Mouse (Mus musculus): ENCODE results near the gene Apba3.

Gene Apba3

DNA sequence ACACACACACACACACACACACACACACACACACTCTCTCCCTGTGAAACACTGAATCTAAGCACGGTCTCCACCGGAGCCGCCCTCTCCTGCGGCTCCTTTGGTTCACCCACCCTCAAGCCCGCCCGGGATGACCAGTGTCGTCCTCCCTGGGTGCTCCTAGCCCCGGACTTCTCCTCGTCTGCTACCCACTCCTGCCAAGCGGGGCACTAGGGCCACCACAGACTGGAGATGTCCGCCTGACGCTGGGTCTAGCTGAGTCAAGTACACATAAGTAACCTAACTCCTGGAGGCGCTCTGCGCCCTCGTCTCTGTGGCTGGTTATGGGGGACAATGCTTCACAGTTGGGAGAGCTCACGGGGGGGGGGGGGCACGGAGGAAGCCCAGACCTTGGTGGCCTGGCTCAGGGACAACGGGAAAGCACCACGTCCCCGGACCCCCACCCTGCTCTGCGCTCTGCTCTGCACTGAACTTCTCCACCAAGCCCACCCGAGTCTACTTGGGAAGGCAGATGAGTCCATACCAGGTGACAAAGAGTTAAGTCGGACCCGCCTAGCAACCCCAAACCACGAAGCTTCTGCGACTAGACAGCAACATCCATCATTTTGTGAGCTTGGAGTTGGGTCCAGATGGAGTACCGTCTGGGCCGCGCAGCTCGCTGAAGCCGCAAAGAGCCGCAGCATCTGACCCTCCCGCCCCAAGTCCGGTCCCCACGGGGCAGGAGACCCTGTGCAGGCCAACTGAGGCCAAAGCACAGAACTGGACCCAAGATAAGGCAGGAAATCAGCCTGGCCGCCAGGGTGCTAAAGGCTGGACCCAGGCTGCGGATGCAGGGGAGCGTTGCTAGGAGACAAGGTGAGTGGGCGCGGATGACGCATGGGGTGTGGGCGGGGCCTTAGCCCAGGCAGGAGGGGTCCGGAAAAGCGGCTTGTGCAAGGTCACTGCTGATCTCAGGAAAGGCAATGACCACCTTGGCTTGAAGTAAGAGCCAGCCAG, 14.0 kb upstream of the Apba3 start, which contains the start of gene Matk:
Matk (plus strand) TSS at position 512 of the 996 bp plus-strand sequence.
- no peak for DNase-seq (ENCODE audit: low read depth, low spot score)

DNA sequence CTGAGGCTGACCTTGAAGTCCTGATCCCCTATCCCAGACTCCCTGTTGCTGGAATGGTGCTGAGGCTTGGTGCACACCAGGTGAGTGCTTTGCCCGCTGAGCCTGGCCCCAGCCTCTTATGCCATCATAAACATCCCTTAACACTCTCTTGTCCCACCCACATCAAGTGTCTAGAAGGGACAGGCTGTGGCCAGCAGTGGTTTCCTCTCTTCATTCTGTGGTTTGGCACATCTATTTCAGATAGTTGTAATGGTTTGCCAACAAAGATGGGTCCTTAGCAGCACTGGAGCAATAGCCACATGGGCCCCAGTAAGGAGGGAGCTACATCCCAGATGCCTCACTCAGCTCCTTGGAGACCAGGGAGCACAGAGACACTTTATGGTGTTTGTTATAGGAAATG, 11.9 kb upstream of the Apba3 start:
- no peak for DNase-seq (ENCODE audit: low read depth, low spot score)

DNA sequence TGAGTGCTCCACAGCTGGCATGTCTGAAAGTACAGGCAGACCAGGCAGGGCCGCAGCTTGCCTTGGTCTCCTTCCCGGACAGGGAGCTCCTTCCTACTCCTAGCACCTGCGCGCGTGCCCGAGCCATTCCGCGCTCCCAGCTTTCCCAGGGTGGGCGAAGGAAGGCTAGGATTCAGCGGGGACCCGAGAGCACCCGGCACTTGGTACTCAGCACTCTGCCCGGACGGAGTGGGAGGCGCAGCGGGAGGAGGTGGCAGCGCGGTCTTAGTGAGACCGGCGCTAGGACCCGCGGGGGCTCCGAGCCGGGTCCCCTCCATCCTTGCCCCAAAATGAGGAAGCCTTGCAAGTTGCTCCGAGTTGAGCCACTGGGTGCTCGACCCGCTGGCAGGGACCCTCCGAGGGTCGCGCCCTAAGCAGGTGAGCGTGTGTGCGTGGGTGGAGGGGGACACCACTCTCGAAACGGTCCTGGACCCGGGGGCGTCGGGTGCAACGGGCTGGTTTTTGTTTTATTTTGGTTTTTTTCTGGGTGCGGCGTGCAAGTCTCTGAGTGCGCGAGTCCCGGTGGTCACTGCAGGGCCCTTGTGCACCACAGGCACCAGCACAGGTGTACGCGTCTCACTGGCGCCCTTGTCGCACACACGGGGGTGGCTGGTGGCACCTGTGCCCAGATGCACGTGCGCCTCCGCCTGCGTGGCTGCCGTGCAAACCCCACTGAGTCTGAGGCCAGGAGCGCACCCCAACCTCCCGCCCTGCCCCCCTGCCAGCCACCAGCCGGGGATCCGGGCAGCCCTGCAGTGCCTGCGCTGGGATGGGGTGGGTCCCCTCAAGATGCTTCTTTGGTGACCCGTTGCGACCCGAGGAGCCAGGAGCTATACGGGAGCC, 9.4 kb upstream of the Apba3 start:
- no peak for DNase-seq (ENCODE audit: low read depth, low spot score)

DNA sequence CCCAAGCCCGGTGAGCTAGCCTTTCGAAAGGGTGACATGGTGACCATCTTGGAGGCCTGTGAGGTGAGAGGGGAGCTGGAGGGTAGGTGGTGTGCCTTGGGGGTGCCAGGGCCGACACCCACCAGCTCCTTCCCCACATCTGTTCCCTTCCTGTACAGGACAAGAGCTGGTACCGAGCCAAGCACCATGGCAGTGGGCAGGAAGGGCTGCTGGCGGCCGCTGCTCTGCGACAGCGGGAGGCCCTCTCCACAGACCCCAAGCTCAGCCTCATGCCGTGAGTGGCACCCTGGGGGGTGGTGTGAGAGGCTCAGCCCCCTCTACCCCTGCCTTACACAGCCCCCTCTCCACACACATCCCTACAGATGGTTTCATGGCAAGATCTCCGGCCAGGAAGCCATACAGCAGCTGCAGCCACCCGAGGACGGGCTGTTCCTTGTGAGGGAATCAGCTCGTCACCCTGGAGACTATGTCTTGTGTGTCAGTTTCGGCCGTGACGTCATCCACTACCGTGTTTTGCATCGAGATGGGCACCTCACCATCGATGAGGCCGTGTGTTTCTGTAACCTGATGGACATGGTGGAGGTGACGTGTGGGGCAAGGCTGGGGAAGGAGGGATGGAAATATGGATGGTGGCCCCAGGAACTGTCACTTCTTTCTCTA, 7.4 kb upstream of the Apba3 start:
- DNase-seq (ENCODE audit: low read depth, low spot score), result no peak

DNA sequence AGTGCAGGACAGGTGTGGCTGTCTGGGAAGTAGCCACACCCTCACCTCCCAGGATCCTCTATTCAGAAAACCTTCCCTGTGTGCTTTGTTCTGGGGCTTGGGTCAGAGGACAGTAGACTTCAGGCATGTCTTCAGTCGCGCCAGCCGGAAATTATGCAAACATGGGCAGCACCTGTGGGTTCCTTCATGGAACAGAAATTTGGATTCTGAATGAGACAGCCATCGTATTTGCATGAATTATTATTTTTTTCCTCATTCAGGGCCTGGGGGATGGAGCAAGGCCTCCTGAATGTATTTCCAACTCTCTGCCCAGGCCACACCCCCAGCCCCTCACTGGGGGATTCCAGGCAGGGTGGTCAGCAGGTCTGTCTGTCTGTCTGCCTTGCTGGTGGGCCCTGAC, 5.7 kb upstream of the Apba3 start:
- no peak for DNase-seq (ENCODE audit: low read depth, low spot score)

DNA sequence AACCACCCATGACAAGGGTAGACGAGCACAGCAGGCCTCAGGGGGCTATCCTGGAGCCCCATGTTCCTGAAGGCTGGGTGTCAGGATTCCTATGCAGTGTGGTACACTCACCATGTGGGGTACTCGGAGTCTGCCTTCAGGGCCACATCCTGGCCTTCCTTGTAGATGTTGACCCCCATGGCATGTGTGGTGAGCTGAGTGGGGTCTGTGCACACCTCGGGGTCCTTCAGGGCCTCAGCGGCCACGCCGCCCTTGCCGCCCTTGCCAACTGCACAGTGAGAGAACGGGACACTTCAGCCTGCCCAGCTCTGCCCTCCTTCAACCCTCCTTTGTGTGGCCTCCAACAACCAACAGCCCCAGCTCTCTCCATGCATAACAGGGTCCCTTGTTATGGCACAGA, 1.2 kb upstream of the Apba3 start:
- no peak for DNase-seq (ENCODE audit: low read depth, low spot score)

DNA sequence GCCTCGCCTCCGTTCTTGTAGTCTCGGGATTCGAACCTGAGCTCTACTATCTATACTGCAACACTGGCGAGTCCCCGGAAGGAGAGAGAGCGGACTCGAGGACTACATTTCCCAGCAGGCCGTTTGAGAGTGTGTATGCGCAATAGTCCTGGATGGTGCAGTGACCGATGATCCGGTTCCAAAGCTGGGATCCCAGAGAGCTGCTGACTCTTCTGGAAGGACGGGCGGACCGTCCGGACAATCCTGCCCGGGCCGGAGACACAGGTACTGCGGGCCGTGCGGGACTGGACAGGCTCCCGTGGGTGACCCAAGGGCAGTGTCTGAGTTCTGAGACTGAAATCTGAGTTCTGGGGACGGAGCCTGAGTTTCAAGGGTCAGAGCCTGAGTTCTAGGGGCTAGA, 1.3 kb downstream of the Apba3 start:
- DNase-seq (ENCODE audit: low read depth, low spot score), result peak; percentile 65

DNA sequence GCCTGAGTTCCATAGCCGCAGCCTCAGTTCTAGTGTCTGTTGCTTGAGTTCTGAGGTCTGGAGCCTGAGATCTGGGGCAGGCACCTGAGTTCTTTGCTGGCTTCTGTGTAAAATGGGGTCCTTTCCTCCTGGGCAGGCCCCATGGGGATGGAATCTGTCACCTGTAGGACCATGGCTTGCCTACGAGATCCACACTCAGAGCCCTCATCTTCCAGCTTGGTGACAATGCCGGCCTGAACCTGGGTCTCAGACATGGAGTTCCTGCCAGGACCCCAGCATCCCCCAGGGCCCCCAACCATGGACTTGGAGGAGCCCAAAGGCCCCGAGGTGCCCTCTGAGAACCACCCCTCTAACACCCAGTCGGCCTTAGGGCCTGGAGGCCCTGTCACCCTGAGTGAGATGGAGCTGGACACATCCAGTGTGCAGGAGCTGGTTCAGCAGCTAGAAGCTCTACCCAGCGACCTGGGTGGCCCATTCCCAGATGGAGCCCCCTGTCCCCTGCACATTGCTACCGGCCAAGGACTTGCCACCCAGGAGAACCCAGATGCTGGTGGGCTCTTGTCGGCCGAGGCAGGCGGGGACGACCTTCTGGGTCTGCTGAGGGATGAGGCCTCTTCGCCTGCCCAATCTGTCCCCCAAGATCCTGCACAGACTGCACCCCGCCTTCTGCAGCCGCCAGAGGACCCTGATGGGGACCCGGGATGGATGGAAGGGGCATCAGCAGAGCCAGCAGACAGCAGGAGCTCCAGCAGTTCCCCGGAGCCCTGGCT, 2.1 kb downstream of the Apba3 start:
- DNase-seq (ENCODE audit: low read depth, low spot score), result no peak

DNA sequence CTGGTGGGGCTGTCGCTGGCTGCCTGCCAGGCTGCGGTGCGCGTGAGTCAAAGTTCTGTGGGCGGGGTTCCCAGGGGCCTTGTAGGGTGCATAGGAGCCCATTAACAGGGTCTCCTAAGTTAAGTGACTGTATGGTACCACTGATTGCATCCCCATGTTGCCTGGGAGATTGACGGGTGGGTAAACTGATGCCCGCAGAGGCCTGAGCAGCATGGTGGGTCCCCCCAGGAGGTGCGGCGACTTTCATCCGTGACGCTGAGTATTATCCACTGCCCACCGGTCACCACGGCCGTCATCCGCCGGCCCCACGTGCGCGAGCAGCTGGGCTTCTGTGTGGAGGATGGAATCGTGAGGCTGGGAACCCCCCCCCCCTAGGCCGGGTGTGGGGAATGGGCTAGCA, 5.6 kb downstream of the Apba3 start:
- DNase-seq (ENCODE audit: low read depth, low spot score), result no peak

DNA sequence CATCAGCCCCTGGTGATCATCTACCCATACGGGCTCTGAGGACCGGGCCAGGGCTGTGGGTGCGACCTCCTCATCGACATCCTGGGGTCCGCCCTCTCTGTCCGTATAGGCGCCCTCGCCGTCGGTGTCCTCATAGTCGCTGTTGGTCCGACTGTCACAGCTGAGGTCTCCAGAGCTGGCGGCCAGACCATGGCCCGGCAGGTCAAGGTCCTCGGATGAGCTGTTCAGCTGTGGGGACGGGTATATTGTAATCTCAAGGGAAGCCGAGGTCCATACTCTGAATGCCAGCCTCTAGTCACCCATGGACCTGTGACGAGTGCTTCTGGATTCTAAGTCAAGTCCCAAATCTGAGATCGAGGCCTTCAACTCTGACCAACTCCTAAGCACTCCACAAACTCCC, 7.1 kb downstream of the Apba3 start:
- no peak for DNase-seq (ENCODE audit: low read depth, low spot score)

DNA sequence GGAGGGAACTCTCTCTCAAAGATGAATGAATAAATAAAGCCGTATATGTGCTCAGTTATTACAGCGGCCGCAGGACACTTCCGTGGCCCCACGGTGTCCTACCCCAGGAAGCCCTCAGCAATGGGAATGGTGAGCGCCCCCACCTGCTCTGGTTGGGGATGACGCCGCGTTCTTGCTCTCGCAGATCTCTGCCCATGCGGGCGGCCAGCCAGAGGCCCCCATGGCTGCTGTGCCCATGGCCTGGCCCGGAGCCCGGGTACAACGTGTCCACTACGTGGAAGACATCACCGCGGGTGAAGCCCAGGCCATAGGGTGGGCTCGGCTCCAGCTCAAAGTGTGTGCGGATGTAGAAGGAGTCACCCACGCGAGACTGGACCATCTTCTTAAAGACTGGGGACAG, 10.9 kb downstream of the Apba3 start:
- DNase-seq (ENCODE audit: low read depth, low spot score), result no peak

DNA sequence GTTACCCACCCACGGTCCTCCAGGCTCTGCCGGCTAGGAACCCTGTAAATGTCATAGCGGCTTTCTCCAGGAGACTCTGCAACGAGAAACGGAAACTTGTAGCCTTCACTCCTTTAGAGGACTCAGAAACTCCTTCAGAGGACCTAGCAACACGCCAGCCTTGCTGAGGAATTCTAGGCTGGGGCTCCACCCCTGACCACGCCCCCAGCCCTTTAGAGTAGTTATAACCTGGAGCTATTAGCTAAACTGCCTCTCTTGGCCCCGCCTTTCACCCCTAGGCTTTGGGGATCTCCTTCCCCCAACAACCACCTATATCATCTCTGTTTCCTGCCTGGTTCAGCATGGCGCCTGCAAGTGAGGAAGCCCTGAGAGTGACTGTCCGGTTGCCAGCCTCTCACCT, 12.7 kb downstream of the Apba3 start:
- no peak for DNase-seq (ENCODE audit: low read depth, low spot score)

DNA sequence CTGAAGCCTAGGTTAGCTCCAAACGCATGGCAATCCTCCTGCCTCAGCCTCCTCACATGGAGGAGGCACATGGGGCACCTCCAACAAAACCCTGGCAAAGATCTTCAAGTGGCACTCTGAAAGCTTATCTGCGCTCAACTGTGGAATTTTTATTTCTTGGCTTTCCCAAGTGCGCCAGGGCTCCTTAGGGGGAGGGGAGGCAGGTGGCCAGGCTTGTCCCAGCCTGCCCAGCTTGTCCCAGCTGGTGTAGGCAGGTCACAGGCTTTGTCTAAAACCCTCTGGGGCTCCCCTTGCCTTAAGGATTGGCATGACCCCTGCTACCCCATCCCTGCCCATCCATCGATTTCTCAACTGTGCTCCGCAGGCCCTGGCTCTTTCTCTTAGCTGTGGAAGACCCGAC, 17.4 kb downstream of the Apba3 start:
- DNase-seq (ENCODE audit: low read depth, low spot score), result no peak

DNA sequence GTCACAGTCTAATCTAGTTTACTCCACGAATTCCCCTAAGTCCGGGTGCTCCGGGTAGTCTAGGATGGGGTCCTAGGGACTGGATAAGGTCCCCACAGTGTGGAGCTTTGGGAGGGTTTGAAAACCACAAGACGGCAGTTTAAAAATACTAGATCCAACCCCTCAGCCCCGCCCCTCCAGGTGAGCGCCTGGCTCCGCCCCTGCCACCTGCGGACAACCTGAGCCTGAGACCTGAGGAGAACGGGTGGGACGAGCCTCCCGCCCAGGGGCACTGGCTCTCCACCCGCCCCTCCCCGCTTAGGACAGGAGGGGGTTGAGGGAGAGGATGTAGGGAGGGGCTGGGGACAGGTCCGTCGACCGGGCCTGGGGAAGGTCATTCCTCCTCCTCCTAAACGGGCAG, 18.0 kb downstream of the Apba3 start:
- DNase-seq (ENCODE audit: low read depth, low spot score), result no peak

DNA sequence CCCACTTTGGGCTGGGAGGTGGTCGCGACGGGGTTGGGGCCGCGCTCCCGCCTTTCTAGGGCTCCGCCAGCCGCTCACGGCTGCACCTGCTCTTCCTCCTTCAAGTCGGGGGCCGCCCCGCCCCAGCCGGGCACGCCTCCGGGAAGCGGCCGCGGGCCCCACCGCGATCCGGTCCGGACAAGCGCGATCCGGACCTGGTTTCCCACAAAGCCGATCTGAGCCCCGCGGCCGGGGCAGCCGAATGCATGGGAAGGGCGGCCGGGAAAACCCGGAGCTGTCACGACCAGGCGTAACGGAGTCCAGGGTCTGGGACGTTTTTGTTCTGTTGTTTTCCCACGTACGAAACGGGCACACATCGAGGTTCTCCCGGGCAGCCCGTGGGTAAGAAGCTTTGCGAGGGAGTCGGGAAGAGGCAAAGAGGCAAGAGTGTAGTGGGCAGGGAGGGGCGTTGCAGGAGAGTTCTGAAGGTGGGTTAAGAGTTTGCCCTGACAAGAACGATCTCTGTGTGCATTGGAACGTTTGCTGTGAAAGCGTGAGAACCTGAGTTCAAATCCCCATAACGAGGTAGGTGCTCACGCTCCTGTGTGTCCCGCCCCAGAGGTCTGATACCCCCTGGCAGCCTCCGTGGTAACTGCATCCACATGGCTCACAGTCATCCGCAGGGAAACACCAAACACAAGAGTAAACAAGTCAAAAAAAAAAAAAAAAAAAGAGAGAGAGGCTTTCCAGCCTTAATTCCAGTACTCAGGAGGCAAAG, 19.1 kb downstream of the Apba3 start:
- DNase-seq (ENCODE audit: low read depth, low spot score), result peak; percentile 64

DNA sequence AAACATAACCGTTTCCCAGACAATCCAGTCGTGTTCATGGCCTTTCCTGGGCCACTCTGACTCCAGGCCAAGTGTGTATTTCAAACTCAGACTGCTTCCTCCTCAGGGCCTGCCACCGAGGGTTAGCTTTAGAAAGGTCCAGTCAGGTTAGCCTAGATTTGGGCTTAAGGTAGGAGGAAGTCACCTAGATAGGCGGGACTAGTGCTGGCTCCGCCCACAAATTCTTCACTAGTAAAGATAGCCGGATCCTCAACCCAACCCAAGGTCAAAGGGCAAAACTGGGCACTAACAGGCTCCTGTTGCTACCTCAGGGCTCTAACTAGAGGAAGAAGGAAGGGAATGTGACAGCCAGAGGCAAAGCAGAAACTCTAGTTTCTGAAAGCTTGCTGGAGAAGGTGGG, 19.8 kb downstream of the Apba3 start:
- DNase-seq (ENCODE audit: low read depth, low spot score), result no peak

DNA sequence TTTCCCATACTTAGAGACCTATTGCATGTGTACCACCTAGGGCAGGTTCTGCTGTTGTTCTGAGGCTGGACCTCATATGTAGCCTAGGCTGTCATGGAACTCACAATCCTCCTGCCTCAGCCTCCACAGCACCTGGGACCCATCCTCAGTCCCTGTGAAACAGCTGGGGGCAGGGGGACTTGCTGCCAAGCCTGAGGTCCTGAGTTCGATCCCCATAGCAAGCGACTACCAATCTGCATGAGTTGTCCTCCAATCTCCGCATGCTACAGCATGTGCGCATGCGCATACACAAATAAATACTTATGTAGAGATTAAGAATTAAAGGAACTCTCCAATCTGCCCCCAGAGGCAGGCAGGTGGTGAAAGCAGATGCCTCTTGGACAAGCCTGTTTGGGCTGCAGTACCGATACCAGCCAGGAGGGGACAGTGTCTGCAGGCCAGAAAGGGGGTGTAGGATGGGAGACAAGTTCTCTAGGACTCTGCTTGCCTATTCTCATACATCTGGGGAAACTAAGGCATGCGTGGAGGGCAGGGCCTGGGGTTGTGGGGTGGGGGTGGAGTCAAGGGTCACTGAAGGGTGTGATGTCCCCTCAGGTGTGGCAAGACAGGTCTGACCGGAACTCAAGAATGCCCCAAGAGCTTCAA, 20.9 kb downstream of the Apba3 start:
- DNase-seq (ENCODE audit: low read depth, low spot score), result no peak

DNA sequence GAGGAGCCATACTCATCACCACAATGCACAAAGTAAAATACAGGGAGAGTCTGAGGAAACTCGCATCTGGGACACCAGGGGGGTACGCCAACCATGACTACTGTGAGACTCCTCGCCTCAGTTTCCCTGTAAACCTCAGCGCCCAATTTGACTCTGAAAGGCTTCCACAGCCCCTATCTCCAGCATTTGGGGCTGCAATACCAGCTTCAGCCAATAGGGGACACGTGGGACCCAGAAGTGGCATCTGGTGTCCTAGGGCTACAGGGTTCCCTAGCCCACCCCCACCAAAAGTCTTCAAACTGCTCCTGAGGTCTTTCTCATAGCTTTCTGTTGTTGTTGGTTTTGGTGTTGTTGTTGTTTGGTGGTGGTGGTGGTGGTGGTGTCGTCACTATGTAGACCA, 21.8 kb downstream of the Apba3 start:
- DNase-seq (ENCODE audit: low read depth, low spot score), result no peak

DNA sequence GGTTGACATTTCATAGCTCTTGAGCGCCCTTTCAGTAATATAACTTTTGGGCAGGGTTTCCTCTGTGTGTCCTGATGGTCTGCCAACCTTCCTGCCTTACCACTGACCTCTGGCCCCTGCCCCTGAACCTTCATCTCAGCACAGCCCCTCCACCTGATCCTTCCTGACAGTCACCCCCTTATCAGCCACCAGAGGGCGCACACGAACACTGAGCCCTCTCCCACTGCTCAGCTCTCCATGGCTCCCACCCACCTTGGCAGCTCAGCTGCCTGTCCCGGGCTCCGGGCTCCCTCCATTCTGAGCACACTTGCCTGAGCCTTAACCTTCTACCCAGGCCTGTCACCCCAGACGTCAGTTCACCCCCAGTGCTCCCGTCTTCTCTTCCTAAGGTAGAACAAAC, 22.5 kb downstream of the Apba3 start:
- no peak for DNase-seq (ENCODE audit: low read depth, low spot score)

DNA sequence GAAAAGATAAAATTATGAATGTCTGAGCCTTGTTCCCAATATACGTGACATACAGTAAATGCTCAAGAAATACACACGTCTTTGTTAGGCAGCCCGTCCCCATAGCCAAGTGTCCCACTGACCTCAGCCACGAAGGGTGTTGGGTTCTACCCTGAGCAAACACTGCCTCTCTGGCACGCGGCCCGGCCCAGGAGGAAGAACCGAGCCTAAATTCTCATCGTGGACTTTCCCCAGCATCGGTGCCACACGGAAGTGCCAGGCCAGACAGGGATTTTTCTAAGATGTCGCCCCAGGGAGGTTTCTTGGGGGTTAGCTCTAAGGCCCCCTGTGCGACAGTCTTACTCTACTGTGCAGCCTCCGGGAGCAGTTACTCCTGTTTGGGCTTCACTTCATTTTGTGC, 23.1 kb downstream of the Apba3 start:
- DNase-seq (ENCODE audit: low read depth, low spot score), result no peak
